Mouse (Mus musculus) layer of hippocampus, postnatal 36 days (tissue): Measurements from ENCODE around the gene Hat1. TPM values are rescaled to one million over a fixed set of nuclear protein-coding genes. Genes with fewer than 3 reads are reported as not detected.
"Not testable (repeated sequence)": the region's sequence is repeated elsewhere in the genome, so short reads cannot be mapped to it uniquely, and the experiment has no call there.

ENCODE experiments used
- DNase-seq, 2 experiments: peaks; one replicate each; pipeline ENCODE4 v3.0.0; 2022
- total RNA-seq, 2 experiments: library from RNA; stranded (reverse); gene quantifications; 2 replicates each; pipeline ENCODE4 v1.2.3; 2021

Gene Hat1
- total RNA-seq, result 10 to 100 TPM; 15.7 to 15.8 TPM

DNA sequence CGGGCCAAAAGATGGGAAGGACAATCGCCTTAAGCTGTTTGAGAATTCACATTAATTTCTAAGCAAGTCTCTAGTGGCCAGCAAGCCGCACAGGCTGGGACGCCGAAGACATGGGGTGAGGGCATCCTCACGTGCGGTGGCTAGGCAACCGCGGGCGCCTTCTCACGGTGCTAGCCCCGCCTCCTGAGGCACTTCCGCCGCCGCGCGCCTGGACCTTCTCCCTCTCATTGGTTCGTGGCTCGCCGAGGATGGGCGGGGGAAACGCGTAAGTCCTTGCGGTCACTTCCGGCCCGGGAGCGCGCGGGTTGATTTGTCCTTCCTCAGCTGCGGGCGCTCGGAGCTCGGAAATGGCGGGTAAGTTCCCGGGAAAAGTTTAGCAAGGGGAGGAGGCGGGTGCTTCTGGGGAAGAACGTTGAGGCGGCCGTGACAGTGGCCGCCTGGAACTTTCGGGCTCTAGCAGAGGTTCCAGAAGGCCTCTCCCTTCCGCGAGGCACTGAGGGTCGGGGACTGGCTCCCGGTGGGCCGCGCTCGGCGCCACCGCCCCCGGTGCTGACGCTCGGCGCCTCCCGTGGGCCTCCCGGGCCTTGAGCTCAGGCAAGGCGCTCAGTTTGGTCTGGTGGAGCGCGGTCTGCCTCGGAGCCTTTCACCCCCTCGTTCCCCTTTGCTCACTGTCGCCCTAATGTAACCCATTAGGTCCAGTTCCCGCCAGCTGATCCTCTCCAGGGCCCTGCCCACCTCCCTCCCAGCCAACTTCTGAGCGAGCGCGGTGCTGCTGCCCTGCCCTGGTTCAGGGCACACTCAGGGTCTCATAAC, at the start of gene Hat1:
Gene Hat1, plus strand, starts transcription at position 8 of the 813 bp plus-strand sequence.
- DNase-seq, result peak; percentile 91 to 94

DNA sequence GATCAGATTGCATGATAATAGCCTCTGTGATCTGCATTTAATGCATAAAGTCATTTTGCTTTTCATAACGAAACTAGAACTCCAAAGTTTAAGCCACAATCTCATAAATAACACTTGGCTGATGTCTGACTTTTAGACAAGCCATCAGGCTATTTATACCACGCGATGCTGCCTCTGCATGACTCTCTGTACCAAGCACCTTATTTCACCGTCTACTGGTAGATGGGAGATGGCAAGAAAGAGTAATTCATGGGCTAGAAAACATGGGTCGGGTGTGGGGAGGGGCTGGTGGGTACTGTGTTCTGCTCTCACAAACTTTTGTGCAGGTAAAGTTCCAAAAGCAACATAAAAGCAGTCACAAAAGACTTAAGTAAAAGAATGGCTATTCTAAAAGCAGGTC, 48.6 kb upstream of the Hat1 start:
- DNase-seq, result no peak

DNA sequence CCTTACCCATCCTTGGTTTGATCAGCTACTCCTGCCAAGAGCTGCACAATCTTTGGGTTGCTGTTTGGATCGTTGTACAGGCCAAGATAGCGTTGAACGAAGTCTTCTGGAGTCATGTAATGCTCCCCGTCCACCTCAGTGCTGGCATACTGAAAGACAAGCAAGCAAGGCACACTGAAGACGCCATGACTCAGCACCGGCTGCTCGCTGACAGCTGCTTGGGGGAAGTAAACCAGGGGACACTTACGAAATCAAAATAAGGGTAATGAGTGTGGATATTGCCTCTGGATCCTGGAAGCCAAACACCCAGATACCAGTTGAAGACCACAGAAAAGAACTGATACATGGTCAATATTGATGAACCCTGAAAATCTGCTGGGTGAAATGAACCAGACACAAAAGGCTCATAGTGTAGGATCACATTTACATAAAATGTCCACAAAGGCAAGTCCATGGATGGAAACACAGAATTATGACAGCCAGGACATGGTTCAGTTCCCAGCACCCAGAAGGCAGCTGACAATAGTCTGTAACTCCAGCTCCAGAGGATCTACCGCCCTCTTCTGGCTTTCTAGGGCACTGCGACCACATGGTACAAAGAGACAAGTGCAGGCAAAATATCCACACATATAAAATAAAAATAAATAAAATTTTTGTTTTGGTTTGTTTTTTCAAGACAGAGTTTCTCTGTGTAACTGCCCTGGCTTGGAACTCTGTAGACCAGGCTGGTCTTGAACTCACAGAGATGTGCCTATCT, 44.7 kb upstream of the Hat1 start:
- DNase-seq, result peak in 1 of 2 experiments; percentile 37

DNA sequence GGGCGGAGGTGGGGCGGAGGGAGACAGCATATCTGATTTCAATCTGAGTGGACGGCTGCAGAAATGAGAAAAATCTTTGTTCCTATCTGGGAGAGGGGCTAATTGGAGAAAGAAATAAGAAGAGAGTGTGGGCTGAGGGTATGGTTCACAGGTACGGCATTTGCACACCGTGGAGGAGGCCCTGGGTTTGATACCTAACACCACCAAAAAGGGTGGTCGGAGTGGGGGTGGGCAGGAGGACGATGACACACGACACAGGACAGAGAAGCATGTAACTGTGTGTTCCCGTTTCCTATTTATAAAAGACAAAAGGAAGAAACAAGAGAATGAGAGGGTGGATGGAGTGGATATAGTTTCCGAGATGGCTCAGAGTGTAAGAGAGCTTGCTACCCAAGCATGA, 41.6 kb upstream of the Hat1 start:
- DNase-seq, result no peak

DNA sequence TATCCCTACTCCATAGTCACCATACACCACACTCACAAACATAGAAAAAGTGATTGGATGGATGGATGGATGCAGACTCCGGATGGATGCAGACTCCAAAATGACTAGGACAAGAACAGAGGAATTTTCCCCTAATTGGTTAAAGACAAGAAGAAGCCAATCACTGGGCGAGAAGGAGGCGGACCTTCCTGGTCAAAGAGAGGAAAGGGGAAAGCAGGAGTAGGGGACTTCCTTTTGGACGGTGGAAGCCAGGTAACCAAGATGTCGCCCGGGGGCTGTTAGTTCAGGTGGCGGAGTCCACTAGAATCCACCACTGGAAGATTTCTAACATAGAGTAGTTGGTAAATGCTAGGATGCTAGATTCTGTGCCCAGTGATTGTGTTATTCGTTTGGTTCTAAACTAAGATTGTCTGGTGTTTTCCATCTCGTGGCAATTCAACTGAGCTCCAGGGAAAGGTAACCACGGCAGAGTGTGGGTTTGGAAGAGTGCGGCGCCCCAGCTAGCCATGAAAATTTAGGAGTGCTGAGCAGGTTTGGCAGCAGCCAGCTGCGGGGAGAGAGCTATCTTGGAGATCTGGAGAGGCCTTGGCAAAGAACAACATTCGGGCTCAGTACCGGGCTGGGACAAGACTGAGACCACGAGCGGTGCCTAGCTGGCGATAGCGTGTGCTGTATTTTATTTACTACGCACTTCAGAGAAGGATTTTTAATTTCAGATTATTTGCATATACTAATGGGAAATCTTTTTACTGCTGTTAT, 40.8 kb upstream of the Hat1 start:
- DNase-seq, result no peak

DNA sequence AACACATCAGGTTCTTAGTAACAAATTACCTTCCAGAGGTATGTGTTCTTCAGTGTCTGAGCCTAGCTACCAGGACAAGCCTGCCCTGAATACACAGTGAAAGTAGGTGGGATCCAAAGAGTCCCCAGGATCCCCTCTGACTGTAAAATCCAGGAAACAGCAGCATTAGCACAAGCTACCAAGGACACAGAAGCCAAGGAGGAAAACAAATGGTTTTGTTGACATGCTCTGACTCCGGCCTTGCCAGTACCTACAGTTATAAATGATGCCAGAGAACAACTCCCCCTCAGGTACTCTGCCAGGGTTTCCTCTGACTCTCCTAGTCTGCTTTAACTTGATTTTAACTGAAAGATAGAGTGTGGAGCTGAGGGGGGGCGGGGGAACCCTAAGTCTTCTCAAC, 39.2 kb upstream of the Hat1 start:
- no peak for DNase-seq

DNA sequence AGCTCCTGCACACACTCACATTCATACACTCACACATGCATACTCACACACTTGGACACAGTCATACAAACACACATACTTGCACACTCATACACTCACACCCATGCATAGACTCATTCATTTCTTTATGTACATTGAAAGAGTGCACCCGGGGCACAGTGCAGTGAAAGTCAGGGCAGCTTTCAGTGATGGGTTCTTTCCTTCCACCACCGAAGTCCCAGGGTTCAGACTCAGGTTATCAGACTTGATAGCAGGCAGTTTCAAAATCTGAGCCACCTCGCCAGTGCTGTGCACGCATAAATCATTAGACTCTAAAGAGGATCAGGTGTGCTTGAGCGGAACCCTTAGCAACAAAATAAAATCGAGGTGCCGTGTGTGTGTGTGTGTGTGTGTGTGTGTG, 38.6 kb upstream of the Hat1 start:
- DNase-seq, result no peak

DNA sequence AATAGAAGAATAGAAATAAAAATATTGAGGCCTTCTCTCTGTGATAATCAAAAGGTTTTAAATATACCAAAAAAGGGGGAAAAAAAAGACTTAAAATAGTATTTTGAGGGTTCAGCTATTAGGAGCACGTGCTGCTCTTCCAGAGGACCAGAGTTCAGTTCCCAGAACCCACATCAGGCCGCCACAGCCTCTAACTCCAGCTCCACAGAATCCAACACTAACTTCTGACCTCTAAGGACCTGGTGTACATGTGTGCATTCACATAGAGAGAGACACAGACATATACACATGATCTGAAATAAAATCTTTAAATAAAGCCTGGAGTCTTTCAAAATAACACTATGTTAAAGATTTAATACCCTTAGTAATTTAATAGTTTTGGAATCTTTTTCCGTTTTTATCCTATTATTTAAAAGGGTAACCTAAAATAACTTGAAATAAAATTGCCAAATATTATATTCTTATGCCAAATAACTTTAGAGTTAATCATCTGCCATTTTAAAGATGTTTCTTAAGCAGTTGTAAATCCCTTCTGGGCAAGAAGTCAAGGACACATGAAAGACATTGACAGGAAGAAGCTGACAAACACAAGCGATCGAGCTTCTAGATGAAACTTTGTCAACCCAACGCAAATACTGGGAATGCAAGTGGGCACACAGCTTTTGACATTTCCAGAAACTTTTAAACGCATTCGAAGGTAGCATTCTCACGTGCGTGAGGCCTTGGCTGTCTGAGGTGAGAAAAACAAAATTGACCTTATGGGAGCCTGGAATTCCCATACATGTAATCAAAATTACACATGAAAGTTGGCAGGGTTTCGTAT, 37.6 kb upstream of the Hat1 start:
- DNase-seq, result no peak

DNA sequence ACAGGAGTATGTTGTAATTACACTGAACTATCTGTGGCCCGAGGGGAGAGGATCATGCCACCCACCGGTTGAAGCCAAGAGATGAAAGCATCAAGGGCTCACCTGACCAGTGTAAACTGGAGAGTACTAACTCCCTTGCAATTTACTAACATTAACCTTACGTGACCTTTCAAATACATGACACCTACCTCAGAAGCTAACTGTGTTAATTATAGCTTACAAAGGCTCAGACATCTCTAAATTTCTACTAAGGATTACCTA, 37.1 kb upstream of the Hat1 start:
- no peak for DNase-seq

DNA sequence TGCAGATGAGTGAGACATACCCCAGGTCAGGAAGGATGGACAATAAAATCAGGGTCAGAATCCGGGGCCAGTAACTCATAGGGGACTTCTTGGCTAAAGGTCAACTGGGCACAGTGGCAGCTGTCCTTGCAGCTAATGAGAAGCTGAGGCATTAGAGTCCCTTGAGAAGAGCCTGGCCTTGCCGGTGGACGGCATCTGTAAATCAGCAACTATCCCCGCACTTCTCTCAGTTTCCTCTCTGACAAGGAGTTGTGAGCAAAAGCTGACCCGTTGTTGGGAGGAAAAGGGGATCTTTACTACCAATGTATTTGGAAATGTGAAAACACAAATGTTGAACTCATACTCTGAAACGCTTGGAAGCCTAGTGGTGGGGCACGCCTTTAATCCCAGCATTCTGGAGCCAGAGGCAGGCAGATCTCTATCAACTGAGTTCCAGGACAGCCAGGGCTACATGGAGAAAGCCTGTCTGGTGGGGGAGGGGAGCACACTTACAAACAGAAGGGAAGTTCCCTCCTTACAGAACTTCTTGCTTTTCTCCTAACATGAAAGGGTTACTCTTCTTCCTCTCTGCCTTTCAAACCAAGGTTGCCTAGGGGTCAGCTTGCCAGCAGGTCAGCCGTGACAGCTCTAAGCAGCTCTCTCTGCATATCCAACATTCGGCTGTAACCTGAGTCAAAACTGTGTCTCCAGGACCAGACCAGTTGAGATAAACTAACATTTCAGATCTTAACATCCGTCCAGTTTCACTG, 35.3 kb upstream of the Hat1 start:
- no peak for DNase-seq

DNA sequence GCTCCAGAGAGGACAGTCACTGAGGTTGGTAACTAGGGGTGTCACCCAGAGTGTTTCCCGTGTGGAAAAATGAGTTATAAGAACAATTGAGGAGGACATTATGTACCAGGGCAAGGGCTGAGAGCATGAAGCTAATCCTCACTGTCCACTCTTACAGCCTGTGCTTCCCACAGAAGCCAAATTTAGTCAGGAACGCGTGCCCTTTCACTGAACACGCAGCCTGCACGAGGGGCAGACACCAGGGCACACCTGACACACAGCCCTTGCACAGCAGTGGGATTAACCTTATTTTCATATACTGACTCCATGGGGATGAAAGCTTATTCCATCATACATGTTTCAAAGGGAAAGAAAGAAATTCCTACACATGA, 34.7 kb upstream of the Hat1 start:
- no peak for DNase-seq

DNA sequence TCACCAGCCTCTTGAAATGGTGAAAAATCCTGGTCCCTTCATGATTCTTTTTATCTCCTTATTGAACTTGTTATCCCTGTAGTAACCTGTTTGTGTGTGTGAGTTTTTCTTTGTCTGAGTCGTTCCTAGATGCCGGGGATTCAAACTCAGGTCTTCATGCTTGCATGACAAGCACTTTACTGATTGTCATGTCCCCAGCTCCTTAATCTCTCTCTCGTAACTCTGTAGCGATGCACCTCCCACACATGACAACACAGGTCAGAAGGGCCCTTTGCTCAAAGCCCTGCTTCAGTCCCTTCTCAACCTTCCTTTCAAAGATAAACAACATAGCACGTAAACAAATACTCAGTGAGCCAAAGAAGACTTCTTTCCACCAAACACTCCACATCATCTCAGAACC, 30.4 kb upstream of the Hat1 start:
- no peak for DNase-seq

DNA sequence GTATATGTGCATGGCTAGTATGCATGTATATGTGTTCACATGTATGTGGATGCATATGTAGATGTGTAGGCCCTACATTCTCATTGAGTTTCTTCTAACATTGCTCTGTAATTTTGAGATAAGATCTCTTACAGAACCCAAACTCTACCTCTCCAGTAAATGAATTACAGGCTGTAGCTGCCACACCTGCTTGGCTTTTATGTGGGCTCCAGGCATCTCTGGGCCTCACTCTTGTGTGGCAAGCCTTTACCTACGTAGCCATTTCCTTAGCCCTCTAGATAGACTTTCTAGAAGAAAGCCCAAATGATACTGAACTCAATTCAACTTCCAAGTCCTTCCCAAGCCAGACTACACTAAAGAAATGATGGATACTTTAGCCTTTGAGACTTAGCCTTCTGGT, 28.6 kb upstream of the Hat1 start:
- no peak for DNase-seq

DNA sequence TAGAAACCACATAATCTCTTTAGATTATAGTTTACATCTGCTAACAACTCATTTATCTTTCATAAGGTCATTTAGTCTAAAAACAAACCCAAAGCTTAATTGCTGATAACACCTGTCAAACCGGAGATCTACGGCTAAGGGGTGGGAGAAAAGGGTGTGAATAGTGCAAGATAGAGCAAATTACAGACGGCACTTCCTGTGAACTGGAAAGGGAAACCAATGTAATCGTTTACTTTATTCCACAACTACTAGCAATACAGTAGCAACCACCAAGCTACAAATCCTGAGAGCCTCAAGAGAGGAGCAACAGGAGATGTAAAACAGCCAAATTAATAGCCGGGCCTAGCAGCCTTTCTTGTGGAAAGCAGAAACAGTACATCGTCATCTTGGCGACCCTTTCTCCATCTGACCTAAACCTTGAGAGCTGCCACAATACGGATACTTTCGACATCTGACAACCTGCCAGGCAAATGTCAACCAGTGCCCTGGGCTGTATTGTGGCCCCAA, 22.1 kb upstream of the Hat1 start:
- no peak for DNase-seq

DNA sequence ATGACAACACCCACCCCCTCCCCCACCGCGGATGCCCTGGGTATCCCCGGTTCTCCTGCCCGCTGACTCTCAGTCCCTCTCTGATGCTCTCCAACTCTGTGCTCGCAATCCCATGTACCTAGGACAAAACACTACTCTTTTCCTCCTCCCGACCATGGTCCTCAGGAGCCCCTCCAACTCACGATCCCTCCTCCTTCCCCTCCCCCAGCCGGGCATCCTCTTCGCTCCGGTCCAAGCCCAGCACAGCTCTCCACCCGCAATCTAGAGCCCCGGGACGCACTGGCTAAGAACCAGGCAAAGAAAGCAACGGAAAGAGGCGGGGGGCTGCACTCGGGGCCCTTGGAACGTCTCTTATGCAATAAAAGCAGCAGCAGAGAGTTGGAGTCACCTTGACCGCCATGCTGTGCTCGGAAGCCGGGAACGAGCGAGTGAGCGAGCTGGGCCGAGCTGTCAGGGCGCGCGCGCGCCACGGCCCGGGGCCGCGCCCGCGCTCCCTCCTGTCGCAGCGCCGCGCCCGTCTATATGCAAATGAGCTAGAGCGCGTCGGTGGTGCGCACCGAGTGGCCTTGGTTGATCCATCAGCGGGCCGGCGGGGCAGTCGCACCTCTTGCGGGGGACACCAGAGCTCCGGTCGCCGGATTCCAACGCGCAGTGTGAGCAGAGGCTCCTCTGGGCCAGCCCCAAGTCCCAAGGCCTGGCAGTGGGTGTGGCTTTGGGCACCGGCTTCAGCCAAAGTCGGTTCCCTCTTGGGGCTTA, 21.5 kb upstream of the Hat1 start, which contains the start of gene Slc25a12:
Gene Slc25a12, minus strand, starts transcription at position 625 of the 756 bp plus-strand sequence.
- peak; percentile 72 to 78 for DNase-seq

DNA sequence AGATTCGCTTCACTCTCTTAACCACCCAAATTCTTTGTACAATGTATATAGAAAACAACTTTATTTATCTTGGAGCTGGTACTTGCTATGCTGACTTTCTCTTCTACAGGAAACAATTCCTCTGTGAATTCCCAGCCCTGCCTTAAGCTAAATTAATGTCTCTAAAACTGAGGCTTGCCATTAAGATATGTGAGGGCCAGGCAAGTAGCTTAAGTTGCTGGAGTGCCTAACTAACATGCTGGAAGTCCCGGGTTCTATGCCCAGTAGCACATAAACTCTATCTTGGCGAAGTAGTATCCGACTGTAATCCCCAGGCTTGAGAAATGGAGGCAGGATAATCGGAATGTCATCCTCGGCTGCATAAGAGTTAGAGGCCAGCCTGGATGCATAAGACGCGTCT, 20.7 kb upstream of the Hat1 start:
- no peak for DNase-seq

DNA sequence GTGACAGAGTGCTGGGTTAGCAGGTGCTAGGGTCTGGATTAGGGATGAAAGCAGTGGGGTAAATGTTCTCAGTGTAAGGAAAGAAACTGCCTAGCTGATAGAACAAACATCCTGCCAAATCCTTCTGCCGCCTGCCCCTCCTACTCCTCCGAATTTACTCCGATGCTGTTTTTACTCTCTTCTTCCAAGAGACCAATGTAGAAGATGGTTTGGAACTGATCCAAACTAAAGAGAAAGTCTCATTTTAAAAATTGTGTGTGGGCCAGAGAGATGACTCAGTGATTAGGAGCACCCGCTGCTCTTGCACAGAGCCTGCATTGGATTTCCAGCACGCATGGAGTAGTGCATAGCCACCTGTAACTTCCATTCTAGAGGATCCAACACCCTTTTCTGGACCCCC, 17.0 kb upstream of the Hat1 start:
- no peak for DNase-seq

DNA sequence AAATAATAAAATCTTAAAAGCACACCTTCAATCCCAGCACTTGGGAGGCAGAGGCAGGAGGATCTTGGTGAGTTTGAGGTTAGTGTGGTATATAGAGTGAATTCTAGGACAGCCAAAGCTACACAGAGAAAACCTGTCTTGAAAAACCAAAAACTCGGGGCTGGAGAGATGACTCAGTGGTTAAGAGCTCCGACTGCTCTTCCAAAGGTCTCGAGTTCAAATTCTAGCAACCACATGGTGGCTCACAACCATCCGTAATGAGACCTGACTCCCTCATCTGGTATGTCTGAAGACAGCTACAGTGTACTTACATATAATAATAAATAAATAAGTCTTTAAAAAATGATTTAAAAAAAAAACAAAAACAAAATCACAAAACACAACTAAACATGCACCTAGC, 16.5 kb upstream of the Hat1 start:
- DNase-seq, result not testable (repeated sequence)

DNA sequence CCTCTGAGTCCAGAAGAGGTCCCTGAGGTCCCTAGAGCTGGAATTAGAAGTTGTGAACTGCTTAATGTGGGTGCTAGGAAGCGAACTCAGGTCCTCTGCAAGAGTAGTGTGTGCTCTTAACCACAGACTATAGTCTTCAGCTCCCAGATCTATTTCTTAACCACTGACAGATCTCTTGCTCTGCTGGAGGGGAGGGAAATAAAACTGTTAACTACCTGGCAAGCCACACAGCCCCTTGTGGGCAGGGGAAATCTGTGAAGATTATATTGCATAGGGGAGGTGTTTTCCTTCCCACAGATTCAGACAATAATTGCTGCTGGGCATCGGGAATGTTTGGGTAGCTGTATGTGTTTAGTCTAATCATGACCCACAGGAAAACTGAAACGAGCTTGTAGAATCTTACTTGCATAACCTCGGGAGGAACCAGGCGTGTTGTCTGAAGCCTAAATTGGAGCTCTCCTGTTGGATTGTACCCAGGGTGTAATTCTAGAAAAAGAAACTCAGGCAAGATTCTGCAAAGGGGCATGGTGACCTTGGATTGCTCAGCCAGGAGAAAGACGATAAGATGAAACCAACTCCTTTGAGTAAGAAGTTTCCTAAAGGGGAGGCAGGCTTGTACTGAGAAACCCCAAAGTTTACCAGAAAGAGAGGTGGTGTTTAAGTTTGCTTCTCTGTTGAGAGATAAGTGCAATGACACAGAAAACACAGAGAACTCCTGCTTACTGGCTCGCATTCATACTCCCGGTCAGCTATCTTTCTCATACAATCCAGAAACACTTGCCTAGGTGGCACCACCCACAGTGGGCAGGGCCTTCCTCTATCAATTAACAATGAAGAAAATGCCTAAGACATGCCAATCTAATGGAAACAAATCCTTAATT, 14.2 kb upstream of the Hat1 start:
- no peak for DNase-seq

DNA sequence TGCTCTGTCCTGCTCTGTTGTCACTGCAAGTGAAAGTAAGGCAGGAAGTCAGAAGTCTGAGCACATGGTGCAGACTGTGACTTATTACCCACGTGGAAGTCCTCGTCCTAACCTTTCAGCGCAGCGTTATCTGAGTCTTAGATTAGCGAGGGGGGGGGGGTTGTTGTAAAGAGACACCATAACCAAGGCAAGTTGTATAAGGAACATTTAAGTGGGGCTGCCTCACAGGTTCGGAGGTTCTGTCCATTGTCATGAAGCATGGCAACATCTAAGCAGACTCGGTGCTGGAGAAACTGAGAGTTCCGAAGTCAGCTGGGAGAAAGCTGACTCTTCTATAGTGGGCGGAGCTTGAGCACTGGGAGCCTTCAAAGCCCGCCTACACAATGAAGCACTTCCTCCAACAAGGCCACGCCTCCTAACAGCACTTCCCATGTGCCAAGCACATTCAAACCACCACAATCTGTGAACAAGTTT, 12.3 kb upstream of the Hat1 start:
- DNase-seq, result no peak
